Mouse (Mus musculus) monocyte, adult 59 days (primary cell): ENCODE data around the gene Gsx1. TPM values are rescaled to one million over a fixed set of nuclear protein-coding genes. Genes with fewer than 3 reads are reported as not detected.

Experiments used
- total RNA-seq, 2 experiments: library from RNA; stranded (reverse); gene quantifications; one replicate each; pipeline ENCODE4 v1.2.4; 2023

Gsx1 gene
- total RNA-seq = not detected

GRCm38 (mm10) chr5:147188571-147188975 is at the start of gene Gsx1:
Gsx1 (plus strand) TSS chr5:147188696.

Other genes with a start within 250 kb of the Gsx1 start
- 10 to 100 TPM; 26.1 to 28.2 TPM for gene Gtf3a, start 240.0 kb upstream of the Gsx1 start, total RNA-seq
- 10 to 100 TPM in 1 of 2 experiments, 1 to 10 TPM in 1; 9.3 to 11.0 TPM for gene Mtif3, start 224.9 kb upstream of the Gsx1 start, total RNA-seq
- gene Lnx2, start 112.1 kb upstream of the Gsx1 start, total RNA-seq = 1 to 10 TPM; 4.8 to 6.6 TPM
- gene Polr1d, start 111.6 kb upstream of the Gsx1 start, total RNA-seq = 100 to 1,000 TPM in 1 of 2 experiments, 10 to 100 TPM in 1; 88.3 to 102 TPM
- not detected for gene Pdx1, start 81.3 kb downstream of the Gsx1 start, total RNA-seq
- gene Cdx2, start 118.6 kb downstream of the Gsx1 start, total RNA-seq = not detected
- not detected for gene Urad, start 133.7 kb downstream of the Gsx1 start, total RNA-seq
- gene Flt3, start 211.8 kb downstream of the Gsx1 start, total RNA-seq = 10 to 100 TPM; 40.8 to 48.5 TPM
- 100 to 1,000 TPM; 273 to 280 TPM for gene Pan3, start 241.5 kb downstream of the Gsx1 start, total RNA-seq